Mouse (Mus musculus) layer of hippocampus, adult 11-12 months (tissue): Measurements from ENCODE around the gene Cobl.

Source experiments
- DNase-seq: peaks from one replicate; pipeline ENCODE4 v3.0.0; 2022; ENCODE audit warnings: low spot score

The Cobl gene

GRCm38 (mm10) chr11:12444215-12444614, 20.5 kb downstream of the Cobl start:
- DNase-seq: no peak

- no peak for DNase-seq
Measured at GRCm38 (mm10) chr11:12443614-12444013, 21.1 kb downstream of the Cobl start.

- no peak for DNase-seq
Measured at GRCm38 (mm10) chr11:12443185-12443584, 21.6 kb downstream of the Cobl start.

- no peak for DNase-seq
Measured at GRCm38 (mm10) chr11:12442283-12442682, 22.5 kb downstream of the Cobl start.

- DNase-seq: no peak
Measured at GRCm38 (mm10) chr11:12435905-12436304, 28.9 kb downstream of the Cobl start.

- no peak for DNase-seq
Measured at GRCm38 (mm10) chr11:12435018-12435417, 29.7 kb downstream of the Cobl start.

GRCm38 (mm10) chr11:12434597-12434996, 30.2 kb downstream of the Cobl start:
- no peak for DNase-seq

GRCm38 (mm10) chr11:12431911-12432310, 32.8 kb downstream of the Cobl start:
- DNase-seq: no peak

- no peak for DNase-seq
Measured at GRCm38 (mm10) chr11:12430231-12431041, 34.3 kb downstream of the Cobl start.

- DNase-seq: no peak
Measured at GRCm38 (mm10) chr11:12426746-12427145, 38.0 kb downstream of the Cobl start.

GRCm38 (mm10) chr11:12424205-12424604, 40.6 kb downstream of the Cobl start:
- DNase-seq: no peak

- DNase-seq: no peak
Measured at GRCm38 (mm10) chr11:12421183-12421582, 43.6 kb downstream of the Cobl start.

GRCm38 (mm10) chr11:12420146-12420545, 44.6 kb downstream of the Cobl start:
- DNase-seq: no peak

GRCm38 (mm10) chr11:12416899-12417298, 47.9 kb downstream of the Cobl start:
- DNase-seq: peak; percentile 40

GRCm38 (mm10) chr11:12415329-12415728, 49.4 kb downstream of the Cobl start:
- DNase-seq: no peak

GRCm38 (mm10) chr11:12411950-12412349, 52.8 kb downstream of the Cobl start:
- DNase-seq: no peak

GRCm38 (mm10) chr11:12411075-12411807, 53.5 kb downstream of the Cobl start:
- DNase-seq: no peak

GRCm38 (mm10) chr11:12409463-12409862, 55.3 kb downstream of the Cobl start:
- DNase-seq: no peak

- DNase-seq: no peak
Measured at GRCm38 (mm10) chr11:12407834-12408233, 56.9 kb downstream of the Cobl start.

- no peak for DNase-seq
Measured at GRCm38 (mm10) chr11:12399903-12400302, 64.9 kb downstream of the Cobl start.

GRCm38 (mm10) chr11:12396196-12396595, 68.6 kb downstream of the Cobl start:
- no peak for DNase-seq

GRCm38 (mm10) chr11:12394701-12395100, 70.1 kb downstream of the Cobl start:
- no peak for DNase-seq

GRCm38 (mm10) chr11:12394151-12394550, 70.6 kb downstream of the Cobl start:
- DNase-seq: peak; percentile 66
